Mouse (Mus musculus) neutrophil, adult 83 days (primary cell): ENCODE measurements around the gene Ift81. TPM values are rescaled to one million over a fixed set of nuclear protein-coding genes. Genes with fewer than 3 reads are reported as not detected.

Experiments used
- total RNA-seq, 2 experiments: library from RNA; stranded (reverse); gene quantifications; one replicate each; pipeline ENCODE4 v1.2.4; 2023

The Ift81 gene
- total RNA-seq, result 1 to 10 TPM; 2.1 to 2.2 TPM

GRCm38 (mm10) chr5:122613908-122614732 lies at the start of gene Ift81:
Ift81 (minus strand) TSS chr5:122614518.

DNA sequence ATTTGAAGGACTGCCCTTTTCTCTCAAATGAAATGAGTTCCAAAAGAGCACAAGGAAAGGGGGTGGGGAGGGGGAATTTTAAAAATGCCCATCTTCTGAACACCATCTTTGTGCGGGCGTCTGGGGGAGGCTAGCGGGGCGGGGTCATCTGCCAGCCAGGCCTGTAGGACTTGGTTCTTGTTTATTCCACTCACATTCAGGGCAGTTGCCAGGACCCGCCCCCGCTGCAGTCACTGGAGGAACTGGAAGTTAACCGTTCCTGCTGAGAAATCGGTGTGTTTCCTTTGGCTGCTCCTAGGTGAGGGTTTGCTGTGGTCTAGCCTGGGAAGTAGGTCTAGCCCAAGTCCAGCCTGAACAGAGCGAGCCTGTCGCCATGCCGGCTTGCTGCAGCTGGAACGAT lies 29.4 kb upstream of the Ift81 start, which contains the start of gene P2rx7:
Gene P2rx7 (plus strand): TSS at position 211 of the 400 bp plus-strand sequence.

GRCm38 (mm10) chr5:122502077-122502941 lies 112.0 kb downstream of the Ift81 start, which contains the start of gene Atp2a2:
Atp2a2 (minus strand) TSS chr5:122502225.

Other genes starting within 250 kb of the Ift81 start
- 10 to 100 TPM; 14.4 to 14.6 TPM for gene Gpn3, start 242.6 kb downstream of the Ift81 start, total RNA-seq
- 1 to 10 TPM; 5.4 to 5.6 TPM for gene Fam216a, start 242.2 kb downstream of the Ift81 start, total RNA-seq
- 100 to 1,000 TPM; 562 to 596 TPM for gene Arpc3, start 222.6 kb downstream of the Ift81 start, total RNA-seq
- 10 to 100 TPM; 24.4 to 26.2 TPM for gene Anapc7, start 192.8 kb downstream of the Ift81 start, total RNA-seq
- 10 to 100 TPM; 75.4 to 77.0 TPM for gene Atp2a2, start 112.3 kb downstream of the Ift81 start, total RNA-seq
- 10 to 100 TPM; 14.0 to 15.3 TPM for gene P2rx7, start 29.4 kb upstream of the Ift81 start, total RNA-seq
- 10 to 100 TPM; 17.5 to 27.6 TPM for gene P2rx4, start 93.0 kb upstream of the Ift81 start, total RNA-seq
- 10 to 100 TPM; 76.7 to 79.6 TPM for gene Camkk2, start 164.9 kb upstream of the Ift81 start, total RNA-seq
- gene Anapc5, start 206.8 kb upstream of the Ift81 start, total RNA-seq, result 100 to 1,000 TPM; 143 to 163 TPM
- gene Rnf34, start 235.5 kb upstream of the Ift81 start, total RNA-seq, result 10 to 100 TPM; 23.9 to 26.9 TPM